Mouse (Mus musculus) c-Kit-negative CD71-positive TER-119-positive erythroid progenitor cells, embryonic 14.5 days (primary cell): ENCODE data around the gene Ccdc57.

Experiments
- DNase-seq: peaks from one replicate; pipeline ENCODE4 v3.0.0-alpha.2; 2013; ENCODE audit warnings: low read depth, low spot score

Ccdc57 gene

GRCm38 (mm10) chr11:120822831-120823550, 109.7 kb downstream of the Ccdc57 start:
- no peak for DNase-seq

GRCm38 (mm10) chr11:120822321-120822720, 110.4 kb downstream of the Ccdc57 start:
- no peak for DNase-seq

GRCm38 (mm10) chr11:120821076-120821922, 111.4 kb downstream of the Ccdc57 start:
- no peak for DNase-seq

GRCm38 (mm10) chr11:120820546-120820945, 112.1 kb downstream of the Ccdc57 start:
- DNase-seq: no peak

GRCm38 (mm10) chr11:120819556-120819955, 113.1 kb downstream of the Ccdc57 start:
- DNase-seq: no peak

- no peak for DNase-seq
Observed at GRCm38 (mm10) chr11:120818251-120818650, 114.4 kb downstream of the Ccdc57 start.

GRCm38 (mm10) chr11:120817358-120817757, 115.3 kb downstream of the Ccdc57 start:
- no peak for DNase-seq

GRCm38 (mm10) chr11:120812068-120812467, 120.6 kb downstream of the Ccdc57 start:
- DNase-seq: no peak

- no peak for DNase-seq
Observed at GRCm38 (mm10) chr11:120808010-120808409, 124.7 kb downstream of the Ccdc57 start.

GRCm38 (mm10) chr11:120805375-120806298, 127.0 kb downstream of the Ccdc57 start:
- no peak for DNase-seq

GRCm38 (mm10) chr11:120804769-120805168, 127.9 kb downstream of the Ccdc57 start:
- DNase-seq: no peak

- DNase-seq: no peak
Observed at GRCm38 (mm10) chr11:120804274-120804673, 128.4 kb downstream of the Ccdc57 start.

GRCm38 (mm10) chr11:120800061-120800904, 132.4 kb downstream of the Ccdc57 start:
- peak; percentile 64 for DNase-seq

GRCm38 (mm10) chr11:120799316-120799890, 133.3 kb downstream of the Ccdc57 start:
- DNase-seq: no peak

GRCm38 (mm10) chr11:120798244-120798643, 134.4 kb downstream of the Ccdc57 start:
- no peak for DNase-seq

- DNase-seq: no peak
Observed at GRCm38 (mm10) chr11:120796614-120796946, 136.1 kb downstream of the Ccdc57 start.

- peak; percentile 92 for DNase-seq
Observed at GRCm38 (mm10) chr11:120795756-120796613, 136.7 kb downstream of the Ccdc57 start, which contains the start of gene Dus1l. Dus1l (minus strand) TSS chr11:120796403.

- no peak for DNase-seq
Observed at GRCm38 (mm10) chr11:120792652-120793051, 140.0 kb downstream of the Ccdc57 start.

- DNase-seq: no peak
Observed at GRCm38 (mm10) chr11:120789810-120790209, 142.9 kb downstream of the Ccdc57 start.
